Mouse (Mus musculus): ENCODE measurements around the gene Adamts4. TPM values are rescaled to one million over a fixed set of nuclear protein-coding genes. Genes with fewer than 3 reads are reported as not detected.
A peak's percentile ranks its signal among the peaks of the same experiment; 100 is the strongest.

Adamts4 gene
- polyA plus RNA-seq, 1 experiment from 2014 or later: 21.8 TPM

DNA sequence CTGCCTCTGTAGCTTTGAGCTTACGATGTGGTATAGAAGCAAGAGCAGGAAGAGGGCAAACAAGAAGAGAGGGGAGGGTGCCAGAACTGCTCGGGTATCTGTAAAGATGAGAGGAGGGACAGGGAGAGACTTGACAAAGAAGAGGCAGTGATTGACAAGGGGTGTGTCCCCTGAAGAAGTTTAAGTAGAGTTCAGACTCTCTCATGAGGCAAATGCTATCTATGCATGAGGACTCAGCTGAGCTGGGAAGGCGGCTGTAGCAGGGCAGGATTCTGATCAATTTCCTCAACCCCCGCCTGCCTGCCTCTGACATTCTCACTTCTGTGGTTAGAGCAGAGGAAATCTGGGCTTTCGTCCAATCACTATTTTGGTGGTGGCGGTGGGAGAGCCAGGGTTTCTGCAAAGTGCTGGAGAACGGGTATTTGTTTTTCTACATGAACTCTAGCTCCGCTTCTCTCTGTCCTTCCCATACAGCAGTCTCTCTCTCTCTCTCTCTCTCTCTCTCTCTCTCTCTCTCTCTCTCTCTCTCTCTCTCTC lies 12.4 kb downstream of the Adamts4 start:
- ChIA-PET CTCF (interaction anchor here (1.0 to 2.1 kb wide), 7 partner anchors 8 to 147 kb away, joined by 3 to 11 read pairs (median 4); partner anchors contain the start of genes Adamts4, Ndufs2 and Ppox), POLR2A (interaction anchor here (0.6 to 1.4 kb wide), 4 partner anchors 10 to 35 kb away, joined by 3 to 4 read pairs (median 3); no protein-coding TSS in a partner anchor)
- H3K27me3 ChIP-seq: no peaks in the 10 kb centered on the region
- DNase-seq (ENCODE audit: low read depth, low spot score) (no peak), ATAC-seq (peak; percentile 38)
- in situ Hi-C loops (cut with MboI; ENCODE audit: low pct_unique_long_range_greater_than_20kb): loop anchor here (25.0 kb wide), 1 partner anchor 375 kb away; the partner anchor contains the start of genes Dusp12 and Gm26620
- TF ChIP-seq CTCF (IDR thresholded peaks at IDR 0.05): peak; percentile 18

DNA sequence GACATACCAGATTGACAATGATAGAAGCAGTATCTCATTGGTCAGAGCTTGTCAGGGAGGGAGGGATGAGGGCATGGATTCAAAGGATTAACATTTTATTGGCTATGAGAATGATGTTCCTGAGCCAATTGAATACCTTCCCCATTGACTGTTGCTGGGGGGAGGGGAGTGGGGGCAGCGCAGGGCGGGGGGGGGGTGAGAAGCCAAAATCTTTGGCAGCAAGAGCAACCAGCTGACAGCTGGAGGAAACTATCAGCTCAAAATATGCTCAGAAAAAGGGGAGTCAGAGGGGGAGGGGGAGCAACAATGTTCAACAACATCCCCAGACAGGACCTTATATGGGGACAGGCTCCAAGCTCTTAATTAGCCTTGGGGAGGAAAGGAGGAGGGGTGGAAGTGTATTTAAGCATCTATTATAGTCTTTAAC lies 13.0 kb downstream of the Adamts4 start:
- H3K27me3 ChIP-seq: no peaks in the 10 kb centered on the region
- POLR2A ChIA-PET: interaction anchor here (0.6 to 0.9 kb wide), 3 partner anchors 10 to 20 kb away, joined by 3 to 6 read pairs (median 4); no protein-coding TSS in a partner anchor
- CTCF ChIA-PET: interaction anchor here (0.6 to 2.1 kb wide), 7 partner anchors 9 to 147 kb away, joined by 3 to 11 read pairs (median 4); partner anchors contain the start of genes Adamts4, Ndufs2, Ppox and Tomm40l
- ATAC-seq (peak; percentile 55), DNase-seq (ENCODE audit: low read depth, low spot score) (no peak)
- in situ Hi-C loops (cut with MboI; ENCODE audit: low pct_unique_long_range_greater_than_20kb): loop anchor here (25.0 kb wide), 1 partner anchor 376 kb away; the partner anchor contains the start of genes Dusp12 and Gm26620
- TF ChIP-seq CTCF (IDR thresholded peaks at IDR 0.05): no peak

DNA sequence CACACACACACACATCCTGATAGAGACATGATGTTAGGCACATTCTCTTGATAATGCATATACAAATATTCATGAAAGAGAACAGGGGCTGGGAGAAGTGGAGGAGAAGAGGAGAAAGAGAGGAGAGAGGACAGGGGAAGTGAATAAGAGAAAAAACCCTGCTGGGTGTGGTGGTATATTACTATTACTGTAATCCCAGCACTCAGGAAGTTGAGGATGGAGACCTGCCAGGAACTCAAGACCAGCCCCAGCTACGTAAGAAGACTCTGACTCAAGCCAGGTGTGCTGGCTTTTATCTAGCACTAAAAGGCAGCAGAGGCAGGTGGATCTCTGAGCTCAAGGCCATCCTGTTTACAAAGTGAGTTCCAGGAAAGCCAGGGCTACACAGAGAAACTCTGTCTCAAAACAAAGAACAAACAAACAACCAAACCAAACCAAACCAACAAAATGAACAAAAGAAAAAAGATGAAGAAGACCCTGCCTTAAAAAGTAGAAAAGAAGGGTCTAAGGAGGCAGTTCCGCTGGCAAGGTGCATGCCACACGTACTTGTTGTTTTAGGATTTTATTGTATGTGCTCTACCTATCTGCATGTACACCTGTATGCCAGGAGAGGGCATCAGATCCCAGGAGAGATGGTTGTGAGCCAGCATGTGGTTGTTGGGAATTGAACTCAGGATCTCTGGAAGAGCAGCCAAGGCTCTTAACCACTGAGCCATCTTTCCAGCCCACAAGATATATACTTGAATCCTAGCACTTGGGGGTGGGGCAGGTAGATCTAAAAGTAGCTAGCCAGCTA lies 13.6 kb downstream of the Adamts4 start:
- ChIA-PET CTCF (interaction anchor here (0.6 to 2.1 kb wide), 4 partner anchors 18 to 148 kb away, joined by 3 to 11 read pairs (median 4); partner anchors contain the start of genes Ppox and Tomm40l), POLR2A (interaction anchor here (0.9 kb wide), 2 partner anchors 9 to 12 kb away, joined by 3 to 6 read pairs; no protein-coding TSS in a partner anchor)
- no peak for DNase-seq (ENCODE audit: low read depth, low spot score)
- ATAC-seq: no peak
- H3K27me3 ChIP-seq: no peaks in the 10 kb centered on the region
- TF ChIP-seq CTCF (IDR thresholded peaks at IDR 0.05): no peak
- in situ Hi-C loops (cut with MboI; ENCODE audit: low pct_unique_long_range_greater_than_20kb): loop anchor here (25.0 kb wide), 1 partner anchor 377 kb away; the partner anchor contains the start of genes Dusp12 and Gm26620

DNA sequence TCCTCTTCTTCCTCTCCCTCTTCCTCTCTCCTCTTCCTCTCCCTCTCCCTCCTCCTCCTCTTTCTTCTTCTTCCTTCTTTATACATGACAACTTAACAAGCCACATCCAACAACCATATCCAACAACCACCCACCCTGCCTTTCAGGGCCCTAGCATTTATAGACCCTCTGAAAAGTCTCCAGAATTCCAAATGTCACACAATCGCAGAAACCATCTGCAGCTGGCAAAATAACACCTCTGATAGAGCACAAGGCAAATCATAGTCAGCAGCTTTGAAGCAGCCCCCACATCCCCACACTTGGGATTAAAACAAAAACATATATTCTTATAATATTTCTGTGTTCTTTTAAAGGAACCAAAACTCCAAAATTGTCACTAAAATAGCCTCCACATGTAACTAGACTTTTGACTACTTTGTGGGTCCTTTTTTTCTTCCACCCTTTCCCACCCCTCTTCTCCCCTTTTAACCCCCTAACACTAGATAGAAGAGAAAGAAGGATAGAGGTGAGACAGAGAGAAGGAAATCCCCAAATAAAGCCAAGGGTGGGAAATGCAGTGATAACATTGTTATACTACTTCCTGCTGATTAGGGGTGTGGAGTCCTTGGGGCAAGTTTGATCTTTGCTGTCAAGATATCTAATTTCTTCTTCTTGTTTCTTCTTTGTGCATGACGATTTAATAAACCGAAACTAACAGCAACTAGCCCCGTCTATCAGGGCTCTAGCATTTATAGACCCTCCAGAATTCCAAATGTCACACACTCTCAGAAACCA lies 15.9 kb downstream of the Adamts4 start:
- in situ Hi-C loops (cut with MboI; ENCODE audit: low pct_unique_long_range_greater_than_20kb): loop anchor here (25.0 kb wide), 1 partner anchor 379 kb away; the partner anchor contains the start of genes Dusp12 and Gm26620
- CTCF ChIA-PET: interaction anchor here (1.1 kb wide), 2 partner anchors 14 to 15 kb away, joined by 3 read pairs; partner anchors contain the start of gene Ppox
- POLR2A ChIA-PET: no interaction called here
- H3K27me3 ChIP-seq: no peaks in the 10 kb centered on the region
- no peak for ATAC-seq
- DNase-seq (ENCODE audit: low read depth, low spot score): no peak
- no peak for TF ChIP-seq CTCF (IDR thresholded peaks at IDR 0.05)

DNA sequence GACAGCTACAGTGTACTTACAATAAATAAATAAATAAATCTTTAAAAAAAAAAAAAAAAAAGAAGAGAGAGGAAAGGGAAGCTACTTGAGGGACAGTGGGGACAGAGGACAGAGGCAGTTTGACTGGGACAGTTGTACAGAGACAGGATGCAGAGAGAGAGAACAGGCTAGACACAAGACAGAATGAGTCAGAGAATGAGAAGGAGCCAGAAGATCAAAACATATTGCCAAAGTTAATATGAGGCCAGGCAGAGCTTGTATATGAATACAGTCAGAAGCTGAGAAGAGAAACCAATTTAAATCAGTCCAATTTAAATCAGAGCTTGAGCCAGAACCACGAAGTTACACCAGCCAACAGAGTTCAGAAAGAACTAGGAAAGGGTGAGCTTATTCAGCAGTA lies 18.1 kb downstream of the Adamts4 start:
- TF ChIP-seq CTCF (IDR thresholded peaks at IDR 0.05): no peak
- DNase-seq (ENCODE audit: low read depth, low spot score) (no peak), ATAC-seq (no peak)
- H3K27me3 ChIP-seq: no peaks in the 10 kb centered on the region
- in situ Hi-C loops (cut with MboI; ENCODE audit: low pct_unique_long_range_greater_than_20kb): loop anchor here (25.0 kb wide), 1 partner anchor 381 kb away; the partner anchor contains the start of genes Dusp12 and Gm26620
- ChIA-PET POLR2A (no interaction called here), CTCF (interaction anchor here (0.9 kb wide), 1 partner anchor 122 kb away, joined by 3 read pairs; no protein-coding TSS in a partner anchor)

DNA sequence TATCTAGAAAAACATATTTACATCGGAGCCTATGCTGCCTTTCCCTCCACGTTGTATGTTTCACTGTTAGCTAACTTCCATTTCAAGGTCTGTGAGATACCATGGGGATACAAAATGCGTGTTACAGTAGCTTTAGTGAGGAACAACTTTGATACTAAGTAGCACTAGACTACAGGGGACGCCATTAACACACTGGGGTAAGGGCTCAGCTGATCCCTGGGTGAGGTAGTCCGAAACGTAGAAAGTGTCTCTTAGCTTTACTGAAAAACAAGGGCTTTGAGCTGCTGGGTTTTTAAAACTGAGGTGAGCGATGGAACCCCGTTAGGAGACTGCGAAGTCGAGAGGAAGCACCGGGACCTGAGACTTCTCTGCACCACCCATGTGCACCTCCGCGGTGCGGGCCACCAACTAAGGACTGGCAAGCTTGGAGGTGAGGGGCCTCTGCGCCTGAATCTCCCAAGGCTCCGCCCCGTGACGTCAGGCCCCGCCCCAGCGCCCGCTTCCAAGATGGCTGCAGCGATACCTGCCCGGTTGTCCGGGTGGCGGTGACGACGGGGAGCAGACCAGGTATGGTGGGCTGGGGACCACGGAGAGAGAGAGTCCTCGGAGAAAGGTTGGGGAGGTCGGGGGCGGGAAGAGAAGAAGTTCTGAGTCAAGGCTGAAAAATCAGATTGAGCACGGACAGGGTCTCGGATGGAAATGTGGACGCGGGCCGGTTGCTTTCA lies 19.8 kb downstream of the Adamts4 start, which contains the start of gene B4galt3:
Gene B4galt3, plus strand, starts transcription at position 481 of the 725 bp plus-strand sequence.
- POLR2A ChIA-PET: interaction anchor here (0.5 to 2.2 kb wide), 8 partner anchors 17 to 158 kb away, joined by 3 to 13 read pairs (median 4); partner anchors contain the start of genes Ndufs2 and Usp21
- peak; percentile 94 for ATAC-seq
- in situ Hi-C loops (cut with MboI; ENCODE audit: low pct_unique_long_range_greater_than_20kb): loop anchor here (25.0 kb wide), 1 partner anchor 383 kb away; the partner anchor contains the start of genes Dusp12 and Gm26620
- no peaks in the 10 kb centered on the region for H3K27me3 ChIP-seq
- DNase-seq (ENCODE audit: low read depth, low spot score): no peak
- CTCF ChIA-PET: interaction anchor here (1.2 to 3.2 kb wide), 4 partner anchors 12 to 159 kb away, joined by 3 to 17 read pairs (median 5); partner anchors contain the start of gene Ppox
- no peak for TF ChIP-seq CTCF (IDR thresholded peaks at IDR 0.05)

DNA sequence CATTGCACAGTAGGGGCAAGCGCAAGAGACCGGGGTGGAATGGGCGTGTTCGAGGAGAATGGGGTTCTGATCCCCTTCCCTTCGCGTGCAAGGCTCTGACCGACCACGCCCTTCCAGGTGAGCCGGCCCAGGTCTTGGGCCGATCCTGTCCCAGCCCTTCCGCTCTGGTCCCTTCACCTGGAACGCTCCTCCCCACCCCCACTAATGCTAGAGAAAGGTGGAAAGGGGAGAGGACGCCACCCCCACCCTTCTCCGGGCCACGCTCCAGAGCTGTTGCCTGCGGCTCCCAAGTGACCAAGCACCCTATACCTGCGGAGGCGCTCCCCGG lies 20.3 kb downstream of the Adamts4 start:
- in situ Hi-C loops (cut with MboI; ENCODE audit: low pct_unique_long_range_greater_than_20kb): loop anchor here (25.0 kb wide), 1 partner anchor 383 kb away; the partner anchor contains the start of genes Dusp12 and Gm26620
- CTCF ChIA-PET: interaction anchor here (1.2 to 3.2 kb wide), 4 partner anchors 11 to 159 kb away, joined by 3 to 17 read pairs (median 5); partner anchors contain the start of gene Ppox

DNA sequence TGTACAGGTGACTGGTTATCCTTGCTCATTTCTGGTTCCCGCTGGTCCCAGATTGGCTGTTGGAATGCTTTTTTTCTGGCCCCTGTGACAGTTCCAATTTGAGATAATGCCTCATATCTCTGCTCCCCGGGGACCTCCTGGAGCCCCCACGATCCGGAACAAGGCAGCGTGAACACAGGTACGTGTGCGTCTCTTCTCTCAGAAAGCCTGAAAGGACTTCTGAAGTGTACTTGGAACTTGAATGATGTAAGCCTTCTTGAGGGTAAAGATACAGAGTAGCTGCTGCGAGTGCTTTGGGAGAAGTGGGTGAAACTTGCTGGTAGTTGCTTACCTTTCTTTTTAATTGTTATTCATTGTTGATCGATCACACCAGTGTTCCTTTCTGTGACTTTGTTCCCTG lies 21.0 kb downstream of the Adamts4 start:
- ChIA-PET CTCF (interaction anchor here (1.0 to 3.2 kb wide), 4 partner anchors 10 to 160 kb away, joined by 3 to 17 read pairs (median 4); partner anchors contain the start of gene Ppox), POLR2A (interaction anchor here (0.5 to 2.2 kb wide), 2 partner anchors 16 to 193 kb away, joined by 4 to 13 read pairs; partner anchors contain the start of gene Usp21)
- no peaks in the 10 kb centered on the region for H3K27me3 ChIP-seq
- TF ChIP-seq CTCF (IDR thresholded peaks at IDR 0.05): no peak
- DNase-seq (ENCODE audit: low read depth, low spot score) (no peak), ATAC-seq (no peak)
- in situ Hi-C loops (cut with MboI; ENCODE audit: low pct_unique_long_range_greater_than_20kb): loop anchor here (25.0 kb wide), 1 partner anchor 384 kb away; the partner anchor contains the start of genes Dusp12 and Gm26620

More for the DNA sequence above, 20.3 kb downstream of the Adamts4 start:
- no peak for TF ChIP-seq CTCF (IDR thresholded peaks at IDR 0.05)
- DNase-seq (ENCODE audit: low read depth, low spot score) (no peak), ATAC-seq (peak; percentile 24)
- H3K27me3 ChIP-seq: no peaks in the 10 kb centered on the region
- POLR2A ChIA-PET: interaction anchor here (0.5 to 2.2 kb wide), 8 partner anchors 16 to 193 kb away, joined by 3 to 13 read pairs (median 4); partner anchors contain the start of genes Ndufs2 and Usp21

All from Patski (cell line).